Mouse (Mus musculus) myocyte (in vitro differentiated cells): Measurements from ENCODE around the gene Zfp644. TPM values are rescaled to one million over a fixed set of nuclear protein-coding genes. Genes with fewer than 3 reads are reported as not detected.

Experiments used
- H3K27me3 ChIP-seq: one replicate; pipeline ENCODE4 v1.6.1; 2011; ENCODE audit not compliant: control insufficient read depth, insufficient read depth, insufficient read length
- H3K36me3 ChIP-seq: one replicate; pipeline ENCODE4 v1.6.1; 2011; ENCODE audit not compliant: control insufficient read depth, insufficient read depth
- H3K4me2 ChIP-seq: one replicate; pipeline ENCODE4 v1.6.1; 2011; ENCODE audit warnings: low read depth, control low read depth
- H3K4me3 ChIP-seq: one replicate; pipeline ENCODE4 v1.5.1; 2011; ENCODE audit warnings: mild to moderate bottlenecking, control low read depth, moderate library complexity
- H3K79me2 ChIP-seq: one replicate; pipeline ENCODE4 v1.6.1; 2011; ENCODE audit not compliant: control insufficient read depth, insufficient read depth
- H3ac ChIP-seq: one replicate; pipeline ENCODE4 v1.6.1; 2011; ENCODE audit not compliant: control insufficient read depth, insufficient read length
- CEBPB ChIP-seq: IDR thresholded peaks from 2 replicates; pipeline ENCODE4 v1.6.1; 2011; ENCODE audit warnings: mild to moderate bottlenecking, moderate library complexity; ENCODE audit not compliant: poor library complexity, insufficient read depth, severe bottlenecking
- E2F4 ChIP-seq: IDR thresholded peaks from one replicate; pipeline ENCODE4 v1.6.1; 2011; ENCODE audit warnings: mild to moderate bottlenecking, control low read depth, moderate library complexity; ENCODE audit not compliant: insufficient read depth
- MAX ChIP-seq: IDR thresholded peaks from one replicate; pipeline ENCODE4 v1.6.1; 2011; ENCODE audit warnings: low read depth, mild to moderate bottlenecking, control low read depth
- MYOD1 ChIP-seq, 3 experiments: IDR thresholded peaks; one replicate each; pipeline ENCODE4 v1.6.1; 2011; ENCODE audit warnings: control low read depth in 2 of 3, low read depth in 2 of 3, mild to moderate bottlenecking in 2 of 3, moderate library complexity in 1 of 3; ENCODE audit not compliant: insufficient read length in 2 of 3, control insufficient read depth in 1 of 3
- MYOG ChIP-seq, 3 experiments: IDR thresholded peaks; one replicate each; pipeline ENCODE4 v1.6.1; 2011; ENCODE audit warnings: control low read depth in 2 of 3, low read depth in 2 of 3, mild to moderate bottlenecking in 2 of 3; ENCODE audit not compliant: insufficient read length in 2 of 3, control insufficient read depth in 1 of 3, insufficient read depth in 1 of 3
- POLR2A ChIP-seq: IDR thresholded peaks from one replicate; pipeline ENCODE4 v1.6.1; 2011; ENCODE audit warnings: low read depth, mild to moderate bottlenecking, control low read depth, moderate library complexity; ENCODE audit not compliant: insufficient read length
- POLR2AphosphoS2 ChIP-seq: IDR thresholded peaks from one replicate; pipeline ENCODE4 v1.6.1; 2011; ENCODE audit warnings: low read depth, control low read depth; ENCODE audit not compliant: insufficient read length
- REST ChIP-seq: IDR thresholded peaks from one replicate; pipeline ENCODE4 v1.6.1; 2011; ENCODE audit warnings: mild to moderate bottlenecking, control low read depth, moderate library complexity; ENCODE audit not compliant: insufficient read depth, insufficient read length
- SRF ChIP-seq: IDR thresholded peaks from one replicate; pipeline ENCODE4 v1.6.1; 2011; ENCODE audit warnings: low read depth; ENCODE audit not compliant: control insufficient read depth, insufficient read length
- TCF12 ChIP-seq: IDR thresholded peaks from one replicate; pipeline ENCODE4 v1.6.1; 2011; ENCODE audit warnings: mild to moderate bottlenecking, control low read depth; ENCODE audit not compliant: poor library complexity, insufficient read depth, severe bottlenecking
- TCF3 ChIP-seq: IDR thresholded peaks from one replicate; pipeline ENCODE4 v1.6.1; 2011; ENCODE audit warnings: low read depth, control low read depth; ENCODE audit not compliant: insufficient read length
- USF1 ChIP-seq: IDR thresholded peaks from one replicate; pipeline ENCODE4 v1.6.1; 2011; ENCODE audit warnings: low read depth, mild to moderate bottlenecking, control low read depth, moderate library complexity
- polyA plus RNA-seq: library from polyadenylated mRNA; unstranded; fragments of >200 nt; fragmentation: generic; extraction: Trizol; gene quantifications from one replicate; pipeline ENCODE4 v1.2.1, GENCODE M21; 2012; ENCODE audit warnings: missing spikeins

Zfp644 gene
- polyA plus RNA-seq, 1 experiment = 5.1 TPM

- Histone ChIP-seq H3K27me3 (no peaks in the 10 kb centered on the region), H3K79me2 (no peaks in the 10 kb centered on the region), H3K4me3 (no peak overlapping the region), H3ac (no peak overlapping the region), H3K36me3 (no peaks in the 10 kb centered on the region), H3K4me2 (no peak overlapping the region)
- TF ChIP-seq MAX (no peak), POLR2AphosphoS2 (no peak), TCF12 (no peak), SRF (no peak), POLR2A (no peak), USF1 (no peak), E2F4 (no peak), TCF3 (no peak), MYOD1 (IDR thresholded peaks at IDR 0.05; ENCODE audit: control insufficient read depth in 1 of 3, insufficient read length in 2 of 3, low read depth in 2 of 3) (no peak), CEBPB (no peak), MYOG (IDR thresholded peaks at IDR 0.05; ENCODE audit: control insufficient read depth in 1 of 3, insufficient read depth in 1 of 3, insufficient read length in 2 of 3, low read depth in 2 of 3) (no peak), REST (no peak)
These were observed 12.4 kb upstream of the Zfp644 start for GRCm38 (mm10) chr5:106709388-106710084.

- no peak overlapping the region for H3ac ChIP-seq
- no peaks in the 10 kb centered on the region for H3K79me2 ChIP-seq
- TF ChIP-seq REST = no peak
- no peak for TF ChIP-seq TCF3
- TF ChIP-seq MAX = no peak
- TF ChIP-seq POLR2AphosphoS2 = no peak
- no peak for TF ChIP-seq POLR2A
- TF ChIP-seq TCF12 = no peak
- no peak for TF ChIP-seq SRF
- no peak for TF ChIP-seq MYOG (IDR thresholded peaks at IDR 0.05; ENCODE audit: control insufficient read depth in 1 of 3, insufficient read depth in 1 of 3, insufficient read length in 2 of 3, low read depth in 2 of 3)
- no peak for TF ChIP-seq E2F4
- no peak for TF ChIP-seq CEBPB
- no peak for TF ChIP-seq MYOD1 (IDR thresholded peaks at IDR 0.05; ENCODE audit: control insufficient read depth in 1 of 3, insufficient read length in 2 of 3, low read depth in 2 of 3)
- no peak for TF ChIP-seq USF1
- no peaks in the 10 kb centered on the region for H3K27me3 ChIP-seq
- no peak overlapping the region for H3K4me3 ChIP-seq
- H3K36me3 ChIP-seq = no peaks in the 10 kb centered on the region
- H3K4me2 ChIP-seq = no peak overlapping the region
These were observed 9.3 kb upstream of the Zfp644 start for GRCm38 (mm10) chr5:106706363-106706762.

GRCm38 (mm10) chr5:106705162-106705561, 8.1 kb upstream of the Zfp644 start:
- Histone ChIP-seq H3K79me2 (no peaks in the 10 kb centered on the region), H3K4me3 (no peak overlapping the region), H3K36me3 (no peaks in the 10 kb centered on the region), H3K4me2 (no peak overlapping the region), H3ac (no peak overlapping the region), H3K27me3 (no peaks in the 10 kb centered on the region)
- TF ChIP-seq MAX (no peak), MYOD1 (IDR thresholded peaks at IDR 0.05; ENCODE audit: control insufficient read depth in 1 of 3, insufficient read length in 2 of 3, low read depth in 2 of 3) (peak in 1 of 3 experiments; percentile 10), POLR2AphosphoS2 (no peak)

- TF ChIP-seq POLR2A = no peak
- no peak for TF ChIP-seq TCF3
- no peak for TF ChIP-seq TCF12
- no peak for TF ChIP-seq SRF
- no peak for TF ChIP-seq CEBPB
- TF ChIP-seq MYOD1 (IDR thresholded peaks at IDR 0.05; ENCODE audit: control insufficient read depth in 1 of 3, insufficient read length in 2 of 3, low read depth in 2 of 3) = no peak
- no peak for TF ChIP-seq MAX
- no peak for TF ChIP-seq POLR2AphosphoS2
- no peak for TF ChIP-seq MYOG (IDR thresholded peaks at IDR 0.05; ENCODE audit: control insufficient read depth in 1 of 3, insufficient read depth in 1 of 3, insufficient read length in 2 of 3, low read depth in 2 of 3)
- peak overlapping the region; percentile 100 for H3ac ChIP-seq
- H3K27me3 ChIP-seq = no peaks in the 10 kb centered on the region
- H3K4me3 ChIP-seq = peak overlapping the region; percentile 72
- no peaks in the 10 kb centered on the region for H3K36me3 ChIP-seq
- H3K4me2 ChIP-seq = peak overlapping the region; percentile 92
- peaks cover 50% of the 10 kb centered on the region for H3K79me2 ChIP-seq
These were observed 1.2 kb downstream of the Zfp644 start for GRCm38 (mm10) chr5:106695681-106696395.
